13 mouse cellular contexts compared by ENCODE assay signal in genomic region chr4:127370447-127370846, GRCm38 (mm10). TPM values are rescaled to one million over a fixed set of nuclear protein-coding genes. Genes with fewer than 3 reads are reported as not detected.
DNase-seq lines count a peak whose midpoint lies in the region; ATAC-seq and TF ChIP-seq lines count a peak whose summit lies in the region.
"Had no signal": no experiment of that assay in that cellular context is flagged by ENCODE, and none has a peak within 500 bp of the region (broad histone marks: within the 10 kb centered on the region; RNA-seq: fewer than 3 reads in every experiment).

No protein-coding gene starts in this region.

- no peak overlapping the region for H3K4me2 ChIP-seq in hindbrain, embryonic 16.5 days (ENCODE audit: low read length)
- H3K4me2 ChIP-seq in neural tube, embryonic 11.5 days (ENCODE audit: low read depth): no peak overlapping the region

- no peaks in the 10 kb centered on the region for H3K36me3 ChIP-seq in hindbrain, embryonic 10.5 days
- H3K36me3 ChIP-seq in hindbrain, embryonic 16.5 days (ENCODE audit: control insufficient read depth, insufficient read depth, low read length): no peaks in the 10 kb centered on the region
- no peaks in the 10 kb centered on the region for H3K36me3 ChIP-seq in neural tube, embryonic 11.5 days (ENCODE audit: control insufficient read depth, insufficient read depth, low read length)
- H3K36me3 ChIP-seq in small intestine, adult 2 months (ENCODE audit: control insufficient read depth, insufficient read depth, low read length): no peaks in the 10 kb centered on the region

- peaks cover 34% of the 10 kb centered on the region for H3K4me1 ChIP-seq in hindbrain, embryonic 10.5 days (replicated peaks)
- peaks cover 7% of the 10 kb centered on the region for H3K4me1 ChIP-seq in hindbrain, embryonic 16.5 days (ENCODE audit: control insufficient read depth, insufficient read depth, low read depth, low read length)
- 0 out of 2 replicates have a peak, but pooled peaks cover 4% of the 10 kb centered on the region for H3K4me1 ChIP-seq in neural tube, embryonic 11.5 days (ENCODE audit: control insufficient read depth, insufficient read depth, low read length)
- H3K4me1 ChIP-seq in small intestine, adult 2 months (ENCODE audit: control insufficient read depth, insufficient read depth, insufficient read length, low read length): no peaks in the 10 kb centered on the region

- no peak for ATAC-seq in hindbrain, embryonic 16.5 days
- no peak for ATAC-seq in neural tube, embryonic 11.5 days (ENCODE audit: insufficient read depth, low FRiP score, low TSS enrichment)

- H3K9ac ChIP-seq in hindbrain, embryonic 16.5 days (ENCODE audit: low read depth, low read length): no peak overlapping the region
- H3K9ac ChIP-seq in neural tube, embryonic 11.5 days (ENCODE audit: low read length): no peak overlapping the region

- no peak overlapping the region for H3K27ac ChIP-seq in hindbrain, embryonic 10.5 days
- no peak overlapping the region for H3K27ac ChIP-seq in hindbrain, embryonic 16.5 days (ENCODE audit: low read depth, low read length)
- H3K27ac ChIP-seq in neural tube, embryonic 11.5 days (ENCODE audit: low read depth, low read length): no peak overlapping the region
- no peak overlapping the region for H3K27ac ChIP-seq in small intestine, adult 2 months (ENCODE audit: insufficient read depth, low read depth, low read length)

- whole genome bisulfite sequencing in hindbrain, embryonic 10.5 days: 41% methylated on average over 2 of the region's 2 CpGs
- 40% methylated on average over 2 of the region's 2 CpGs for WGBS in hindbrain, embryonic 16.5 days
- WGBS in neural tube, embryonic 11.5 days: 53% methylated on average over 2 of the region's 2 CpGs
- WGBS in small intestine, adult 2 months: 52% methylated on average over 2 of the region's 2 CpGs

- DNase-seq in hindbrain, embryonic 10.5 days (ENCODE audit: low spot score): peak; percentile 46
- peak; percentile 48 for DNase-seq in neural tube, embryonic 11.5 days (ENCODE audit: low spot score)
- no peak for DNase-seq in neural tube, embryonic 10.5 days (ENCODE audit: extremely low spot score, low spot score)
- DNase-seq in brain, embryonic 14.5 days (ENCODE audit: low read depth): peak; percentile 16
- no peak for DNase-seq in frontal cortex, postnatal 10 days (ENCODE audit: low spot score in 2 of 2)
- DNase-seq in layer of hippocampus, postnatal 14 days (ENCODE audit: low spot score in 2 of 2): no peak
- DNase-seq: cerebellum, adult 11 months had no signal

- H3K4me3 ChIP-seq in hindbrain, embryonic 10.5 days: no peak overlapping the region
- H3K4me3 ChIP-seq in hindbrain, embryonic 16.5 days (ENCODE audit: low read length): no peak overlapping the region
- H3K4me3 ChIP-seq in neural tube, embryonic 11.5 days (ENCODE audit: low read depth, low read length): no peak overlapping the region
- no peak overlapping the region for H3K4me3 ChIP-seq in small intestine, adult 2 months (ENCODE audit: low read depth, low read length)
- H3K4me3 ChIP-seq: erythroblast, embryonic 14.5 days had no signal

- TF ChIP-seq CTCF in brain, embryonic 14.5 days (IDR thresholded peaks at IDR 0.05; ENCODE audit: borderline replicate concordance, extremely low read depth, insufficient read depth, insufficient read length): peak; percentile 58; the same call in 1 of the 2 replicates
- peak; percentile 40; the same call in 1 of the 2 replicates for TF ChIP-seq CTCF in small intestine, adult 2 months (IDR thresholded peaks at IDR 0.05; ENCODE audit: extremely low read depth, insufficient read length, insufficient replicate concordance, low read depth, low read length)

- TF ChIP-seq POLR2A in brain, embryonic 14.5 days (IDR thresholded peaks at IDR 0.05; ENCODE audit: borderline replicate concordance, extremely low read depth, insufficient read depth, insufficient read length, poor library complexity, severe bottlenecking): no peak
- no peak for TF ChIP-seq POLR2A in small intestine, adult 2 months (IDR thresholded peaks at IDR 0.05; ENCODE audit: low read depth, low read length)

- H3K9me3 ChIP-seq in hindbrain, embryonic 10.5 days: no peaks in the 10 kb centered on the region
- H3K9me3 ChIP-seq in hindbrain, embryonic 16.5 days (ENCODE audit: control insufficient read depth, low read length): no peaks in the 10 kb centered on the region
- no peaks in the 10 kb centered on the region for H3K9me3 ChIP-seq in neural tube, embryonic 11.5 days (ENCODE audit: control insufficient read depth, low read length)

- H3K27me3 ChIP-seq in hindbrain, embryonic 10.5 days (ENCODE audit: insufficient read depth, poor library complexity, severe bottlenecking): peaks cover under 1% of the 10 kb centered on the region; the same call in 1 of the 2 replicates
- no peaks in the 10 kb centered on the region for H3K27me3 ChIP-seq in hindbrain, embryonic 16.5 days (replicated peaks; ENCODE audit: control insufficient read depth, insufficient read depth, low read length)
- no peaks in the 10 kb centered on the region for H3K27me3 ChIP-seq in neural tube, embryonic 11.5 days (ENCODE audit: control insufficient read depth, insufficient read depth, low read length)
- no peaks in the 10 kb centered on the region for H3K27me3 ChIP-seq in small intestine, adult 2 months (ENCODE audit: control insufficient read depth, insufficient read depth, low read length)

RNA-seq across cellular contexts. Expression of gene Gjb5, which starts 12.5 kb away (rescaled TPM):
- 0.85 and 2.1 TPM in 2 replicates for polyA plus RNA-seq in hindbrain, embryonic 10.5 days (2016; fragmentation: Nextera tagmentation; extraction: Ambion mirVana)
- 0.20 and 0.34 TPM in 2 replicates for polyA plus RNA-seq in hindbrain, embryonic 16.5 days (2015; fragmentation: Nextera tagmentation; extraction: Ambion mirVana)
- 1.2 and 1.4 TPM in 2 replicates for polyA plus RNA-seq in neural tube, embryonic 11.5 days (2014; fragmentation: Nextera tagmentation; extraction: Ambion mirVana)
- 0.06 and 0.18 TPM in 2 replicates for polyA plus RNA-seq in brain, embryonic 14.5 days (2012; rRNA removed)
- 0.10 and 0.23 TPM in 2 replicates for polyA plus RNA-seq in small intestine, adult 2 months (2012; rRNA removed)
- total RNA-seq in layer of hippocampus, postnatal 14 days (2021): not detected
- total RNA-seq: layer of hippocampus, adult 8-10 months had no signal
- polyA plus RNA-seq: erythroblast, embryonic 14.5 days; neural tube, embryonic 14.5 days had no signal

RNA-seq across cellular contexts. Expression of gene Gjb4, which starts 16.6 kb away (rescaled TPM):
- 0.15 and 0.21 TPM in 2 replicates for polyA plus RNA-seq in hindbrain, embryonic 10.5 days (2016; fragmentation: Nextera tagmentation; extraction: Ambion mirVana)
- polyA plus RNA-seq in hindbrain, embryonic 16.5 days (2015; fragmentation: Nextera tagmentation; extraction: Ambion mirVana): 0.14 TPM in 1 of 2 replicates, not detected in the other
- not detected in 2 replicates for polyA plus RNA-seq in neural tube, embryonic 11.5 days (2014; fragmentation: Nextera tagmentation; extraction: Ambion mirVana)
- 0.05 TPM in 1 of 2 replicates, not detected in the other for polyA plus RNA-seq in brain, embryonic 14.5 days (2012; rRNA removed)
- polyA plus RNA-seq in small intestine, adult 2 months (2012; rRNA removed): 0.18 and 0.53 TPM in 2 replicates
- not detected for total RNA-seq in layer of hippocampus, postnatal 14 days (2021)
- total RNA-seq: layer of hippocampus, adult 8-10 months had no signal
- polyA plus RNA-seq: erythroblast, embryonic 14.5 days; heart, embryonic 14.5 days; neural tube, embryonic 14.5 days had no signal

RNA-seq across cellular contexts. Expression of gene Gjb3, which starts 39.8 kb away (rescaled TPM):
- polyA plus RNA-seq in hindbrain, embryonic 10.5 days (2016; fragmentation: Nextera tagmentation; extraction: Ambion mirVana): 2.2 and 6.2 TPM in 2 replicates
- polyA plus RNA-seq in hindbrain, embryonic 16.5 days (2015; fragmentation: Nextera tagmentation; extraction: Ambion mirVana): 0.15 and 0.19 TPM in 2 replicates
- 2.4 and 2.5 TPM in 2 replicates for polyA plus RNA-seq in neural tube, embryonic 11.5 days (2014; fragmentation: Nextera tagmentation; extraction: Ambion mirVana)
- 0.48 and 0.50 TPM in 2 replicates for polyA plus RNA-seq in brain, embryonic 14.5 days (2012; rRNA removed)
- polyA plus RNA-seq in small intestine, adult 2 months (2012; rRNA removed): 3.5 and 21.3 TPM in 2 replicates
- 1 to 10 TPM in 1 of 2 experiments, under 1 TPM in 1; 0.35 to 1.0 TPM for total RNA-seq in layer of hippocampus, postnatal 14 days (2021)
- polyA plus RNA-seq: erythroblast, embryonic 14.5 days had no signal

RNA-seq across cellular contexts. Expression of gene Gja4, which starts 56.6 kb away (rescaled TPM):
- polyA plus RNA-seq in hindbrain, embryonic 10.5 days (2016; fragmentation: Nextera tagmentation; extraction: Ambion mirVana): 13.5 and 18.8 TPM in 2 replicates
- polyA plus RNA-seq in hindbrain, embryonic 16.5 days (2015; fragmentation: Nextera tagmentation; extraction: Ambion mirVana): 20.4 and 26.1 TPM in 2 replicates
- polyA plus RNA-seq in neural tube, embryonic 11.5 days (2014; fragmentation: Nextera tagmentation; extraction: Ambion mirVana): 16.6 and 20.3 TPM in 2 replicates
- 28.2 and 29.5 TPM in 2 replicates for polyA plus RNA-seq in brain, embryonic 14.5 days (2012; rRNA removed)
- 5.1 and 7.0 TPM in 2 replicates for polyA plus RNA-seq in small intestine, adult 2 months (2012; rRNA removed)
- total RNA-seq in layer of hippocampus, postnatal 14 days (2021): 1 to 10 TPM; 7.7 to 8.6 TPM
- polyA plus RNA-seq: erythroblast, embryonic 14.5 days had no signal

Comparison
In these comparisons a context has a peak if more than half of its experiments do, and no peak if none do; other contexts are left out.
1. DNase-seq: peak in hindbrain, embryonic 10.5 days (single experiment), neural tube, embryonic 11.5 days (single experiment) and brain, embryonic 14.5 days (single experiment); none in neural tube, embryonic 10.5 days (single experiment), frontal cortex, postnatal 10 days (0 of 2) and layer of hippocampus, postnatal 14 days (0 of 2).